Comparison of ENCODE assay signal across 22 mouse cellular contexts in genomic region chr4:52423653-52424052, GRCm38 (mm10). TPM values are rescaled to one million over a fixed set of nuclear protein-coding genes. Genes with fewer than 3 reads are reported as not detected.
A peak's percentile ranks its signal among the peaks of the same experiment; 100 is the strongest.
DNase-seq lines count a peak whose midpoint lies in the region; ATAC-seq lines count a peak whose summit lies in the region.
"Had no signal": no experiment of that assay in that cellular context is flagged by ENCODE, and none has a peak within 500 bp of the region (broad histone marks: within the 10 kb centered on the region; RNA-seq: fewer than 3 reads in every experiment).

No protein-coding gene starts in this region.

- H3K9me3 ChIP-seq in forebrain, embryonic 14.5 days (replicated peaks; ENCODE audit: control insufficient read depth, low read length): no peaks in the 10 kb centered on the region
- no peaks in the 10 kb centered on the region for H3K9me3 ChIP-seq in forebrain, embryonic 10.5 days
- no peaks in the 10 kb centered on the region for H3K9me3 ChIP-seq in neural tube, embryonic 15.5 days (replicated peaks)
- H3K9me3 ChIP-seq: embryonic facial prominence, embryonic 13.5 days; forebrain, embryonic 13.5 days; heart, embryonic 13.5 days had no signal

- no peak overlapping the region for H3K4me2 ChIP-seq in forebrain, embryonic 14.5 days (ENCODE audit: low read length)
- H3K4me2 ChIP-seq in neural tube, embryonic 15.5 days: no peak overlapping the region
- H3K4me2 ChIP-seq: embryonic facial prominence, embryonic 13.5 days; forebrain, embryonic 13.5 days; heart, embryonic 13.5 days had no signal

- no peaks in the 10 kb centered on the region for H3K27me3 ChIP-seq in forebrain, embryonic 14.5 days (replicated peaks; ENCODE audit: control insufficient read depth, insufficient read depth, low read length)
- H3K27me3 ChIP-seq in forebrain, embryonic 10.5 days (ENCODE audit: poor library complexity, severe bottlenecking): no peaks in the 10 kb centered on the region
- H3K27me3 ChIP-seq in neural tube, embryonic 15.5 days (replicated peaks): no peaks in the 10 kb centered on the region
- H3K27me3 ChIP-seq: CH12.LX; embryonic facial prominence, embryonic 13.5 days; forebrain, embryonic 13.5 days; heart, embryonic 13.5 days had no signal

- H3K27ac ChIP-seq in forebrain, embryonic 14.5 days (ENCODE audit: low read depth, low read length): no peak overlapping the region
- H3K27ac ChIP-seq in forebrain, embryonic 10.5 days: no peak overlapping the region
- no peak overlapping the region for H3K27ac ChIP-seq in neural tube, embryonic 15.5 days (replicated peaks)
- H3K27ac ChIP-seq: embryonic facial prominence, embryonic 13.5 days; forebrain, embryonic 13.5 days; gastrocnemius, adult 2 months; heart, embryonic 13.5 days had no signal

- ATAC-seq in forebrain, embryonic 14.5 days: no peak
- ATAC-seq in neural tube, embryonic 15.5 days (ENCODE audit: low FRiP score): peak; percentile 72
- ATAC-seq: activated CD4-positive, CD25-positive, alpha-beta regulatory T cell, adult 4 months; forebrain, embryonic 13.5 days; hindbrain, embryonic 16.5 days; Patski had no signal

- DNase-seq in forebrain, embryonic 14.5 days (ENCODE audit: low spot score): peak; percentile 8
- DNase-seq in forebrain, embryonic 10.5 days (ENCODE audit: extremely low spot score, low spot score): no peak
- DNase-seq in layer of hippocampus, adult 9-11 months: peak; percentile 18
- DNase-seq in layer of hippocampus, postnatal 14 days (ENCODE audit: low spot score in 2 of 2): no peak
- peak; percentile 45 for DNase-seq in brain, adult 2 months (ENCODE audit: low read depth, low spot score)
- no peak for DNase-seq in ovary, postnatal 36 days (ENCODE audit: low spot score)
- DNase-seq: adrenal gland, postnatal 14 days; cerebellum, adult 11 months; cerebellum, adult 8-10 months; cerebellum, postnatal 14 days; gastrocnemius, adult 2 months; gastrocnemius, postnatal 25 days; heart, adult 11 months; heart, postnatal 36 days had no signal

- H3K36me3 ChIP-seq in forebrain, embryonic 14.5 days (ENCODE audit: control insufficient read depth, insufficient read depth, low read length): no peaks in the 10 kb centered on the region
- no peaks in the 10 kb centered on the region for H3K36me3 ChIP-seq in forebrain, embryonic 10.5 days (replicated peaks)
- no peaks in the 10 kb centered on the region for H3K36me3 ChIP-seq in neural tube, embryonic 15.5 days
- H3K36me3 ChIP-seq: embryonic facial prominence, embryonic 13.5 days; heart, embryonic 13.5 days had no signal

- WGBS in forebrain, embryonic 14.5 days: 78% methylated on average over 4 of the region's 4 CpGs
- 80% methylated on average over 4 of the region's 4 CpGs for WGBS in forebrain, embryonic 10.5 days
- 14% methylated on average over 4 of the region's 4 CpGs for WGBS in neural tube, embryonic 15.5 days

- H3K9ac ChIP-seq in forebrain, embryonic 14.5 days (ENCODE audit: low read length): no peak overlapping the region
- H3K9ac ChIP-seq in neural tube, embryonic 15.5 days (replicated peaks): no peak overlapping the region
- H3K9ac ChIP-seq: embryonic facial prominence, embryonic 13.5 days; forebrain, embryonic 13.5 days; heart, embryonic 13.5 days had no signal

- no peak overlapping the region for H3K4me3 ChIP-seq in forebrain, embryonic 14.5 days (ENCODE audit: low read depth, low read length)
- no peak overlapping the region for H3K4me3 ChIP-seq in forebrain, embryonic 10.5 days
- H3K4me3 ChIP-seq in neural tube, embryonic 15.5 days (replicated peaks): no peak overlapping the region
- H3K4me3 ChIP-seq: embryonic facial prominence, embryonic 13.5 days; forebrain, embryonic 13.5 days; gastrocnemius, adult 2 months; heart, embryonic 13.5 days had no signal

- no peaks in the 10 kb centered on the region for H3K4me1 ChIP-seq in forebrain, embryonic 14.5 days (ENCODE audit: control insufficient read depth, insufficient read depth, low read length)
- H3K4me1 ChIP-seq in forebrain, embryonic 10.5 days: peaks cover 3% of the 10 kb centered on the region; the same call in 1 of the 2 replicates
- peaks cover 5% of the 10 kb centered on the region; the same call in 1 of the 2 replicates for H3K4me1 ChIP-seq in neural tube, embryonic 15.5 days
- H3K4me1 ChIP-seq: embryonic facial prominence, embryonic 13.5 days; forebrain, embryonic 13.5 days had no signal

RNA-seq across cellular contexts. Expression of gene Smc2, which starts 15.4 kb away (rescaled TPM):
- polyA plus RNA-seq in forebrain, embryonic 14.5 days (2014; fragmentation: Nextera tagmentation; extraction: Ambion mirVana): 91.0 and 109 TPM in 2 replicates
- 219 and 234 TPM in 2 replicates for polyA plus RNA-seq in forebrain, embryonic 10.5 days (2016; fragmentation: Nextera tagmentation; extraction: Ambion mirVana)
- total RNA-seq in layer of hippocampus, postnatal 14 days (2021): 1 to 10 TPM; 7.9 to 8.4 TPM
- polyA plus RNA-seq in neural tube, embryonic 15.5 days (2015; fragmentation: Nextera tagmentation; extraction: Ambion mirVana): 39.5 and 69.1 TPM in 2 replicates

Comparison
In these comparisons a context has a peak if more than half of its experiments do, and no peak if none do; other contexts are left out.
1. DNase-seq: peak in forebrain, embryonic 14.5 days (single experiment), layer of hippocampus, adult 9-11 months (single experiment) and brain, adult 2 months (single experiment); none in forebrain, embryonic 10.5 days (single experiment), layer of hippocampus, postnatal 14 days (0 of 2) and ovary, postnatal 36 days (single experiment).